Mouse (Mus musculus): ENCODE measurements around the gene Mms19. TPM values are rescaled to one million over a fixed set of nuclear protein-coding genes. Genes with fewer than 3 reads are reported as not detected.
A peak's percentile ranks its signal among the peaks of the same experiment; 100 is the strongest.

Gene Mms19
- total and polyA plus RNA-seq, 2 experiments: 14.9 to 39.5 TPM

GRCm38 (mm10) chr19:41935921-41936320, 45.0 kb downstream of the Mms19 start:
- peaks cover 6% of the 10 kb centered on the region for H3K4me1 ChIP-seq (ENCODE audit: control insufficient read depth, insufficient read depth, low read length)
- WGBS: 98% methylated on average over 1 of the region's 1 CpGs
- peaks cover 19% of the 10 kb centered on the region for H3K36me3 ChIP-seq (ENCODE audit: control insufficient read depth, insufficient read depth, low read length)
- TF ChIP-seq CTCF (IDR thresholded peaks at IDR 0.05; ENCODE audit: low read depth, low read length): no peak
- no peak for DNase-seq (ENCODE audit: extremely low read depth, low read depth, low spot score)
- H3K79me2 ChIP-seq (ENCODE audit: control insufficient read depth, insufficient read depth, low read length): peaks cover 6% of the 10 kb centered on the region; the same call in 1 of the 2 replicates
- H3K27me3 ChIP-seq (ENCODE audit: control insufficient read depth, insufficient read depth, low read length): no peaks in the 10 kb centered on the region
- H3K9ac ChIP-seq (ENCODE audit: low read depth, low read length): no peak overlapping the region
- H3K4me3 ChIP-seq (ENCODE audit: insufficient read depth, low read depth, low read length): no peak overlapping the region
- H3K27ac ChIP-seq (replicated peaks; ENCODE audit: insufficient read depth, low read depth, low read length): no peak overlapping the region

- Histone ChIP-seq H3K79me2 (ENCODE audit: control insufficient read depth, insufficient read depth, low read length) (peaks cover 6% of the 10 kb centered on the region; the same call in 1 of the 2 replicates), H3K36me3 (ENCODE audit: control insufficient read depth, insufficient read depth, low read length) (peaks cover 7% of the 10 kb centered on the region; the same call in 1 of the 2 replicates), H3K27ac (replicated peaks; ENCODE audit: insufficient read depth, low read depth, low read length) (no peak overlapping the region), H3K27me3 (ENCODE audit: control insufficient read depth, insufficient read depth, low read length) (no peaks in the 10 kb centered on the region), H3K9ac (ENCODE audit: low read depth, low read length) (no peak overlapping the region), H3K4me3 (ENCODE audit: insufficient read depth, low read depth, low read length) (peak overlapping the region; percentile 95; the same call in 1 of the 2 replicates), H3K4me1 (ENCODE audit: control insufficient read depth, insufficient read depth, low read length) (peaks cover 6% of the 10 kb centered on the region)
- WGBS: 25% methylated on average over 6 of the region's 6 CpGs
- TF ChIP-seq CTCF (IDR thresholded peaks at IDR 0.05; ENCODE audit: low read depth, low read length): no peak
- no peak for TF ChIP-seq POLR2A (IDR thresholded peaks at IDR 0.05; ENCODE audit: extremely low read depth, insufficient read depth, low read length)
- no peak for DNase-seq (ENCODE audit: extremely low read depth, low read depth, low spot score)
These were observed 46.8 kb downstream of the Mms19 start for GRCm38 (mm10) chr19:41934124-41934523.

DNA sequence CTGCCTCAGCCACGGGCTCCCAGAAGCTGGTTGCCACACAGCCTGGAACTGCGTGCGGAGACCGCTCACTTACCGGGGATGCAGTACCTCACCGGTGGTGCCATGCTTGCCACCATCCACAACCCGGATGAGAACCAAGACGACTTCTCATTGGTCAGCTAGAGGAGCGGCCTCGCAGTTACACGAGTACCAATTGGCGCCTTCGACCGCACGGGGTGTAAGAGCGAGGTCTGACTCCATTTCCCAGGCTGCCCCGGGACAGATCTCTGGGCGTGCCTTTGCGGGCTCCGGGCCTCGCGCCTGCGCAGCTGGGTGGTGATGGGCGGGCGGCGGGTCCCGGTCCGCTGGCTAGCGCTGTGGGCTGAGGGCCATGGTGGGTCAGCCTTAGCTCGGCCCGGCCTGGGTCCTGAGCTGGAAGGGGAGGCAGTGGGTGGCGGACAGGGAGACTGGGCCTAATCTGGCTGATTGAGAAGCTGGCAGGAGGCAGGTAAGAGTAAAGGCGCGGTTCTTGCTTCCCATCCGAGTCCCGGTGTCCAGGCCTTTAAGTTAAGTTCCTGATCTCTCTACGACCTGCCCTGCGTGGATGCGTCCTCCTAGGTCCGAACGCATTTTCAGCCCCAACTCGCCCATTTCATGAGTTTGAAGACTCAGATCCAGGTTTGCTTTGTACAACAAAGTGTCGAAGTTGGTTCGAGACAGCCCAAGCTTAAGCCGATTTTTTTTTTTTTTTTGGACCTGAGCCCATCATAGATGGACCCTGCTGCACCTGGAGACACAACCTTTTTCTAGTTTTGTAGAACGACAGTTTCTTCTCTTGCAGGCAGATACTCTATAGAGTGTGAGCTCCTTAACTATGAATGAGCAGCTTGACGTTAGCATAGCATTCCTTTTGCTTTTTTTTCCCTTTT, 47.5 kb downstream of the Mms19 start, which contains the start of the genes Exosc1 and Zdhhc16:
TSS of gene Exosc1 (minus strand) at position 245 of the 908 bp plus-strand sequence.
TSS of gene Zdhhc16 (plus strand) at position 302 of the 908 bp plus-strand sequence.
- no peaks in the 10 kb centered on the region for H3K27me3 ChIP-seq (ENCODE audit: control insufficient read depth, insufficient read depth, low read length)
- H3K79me2 ChIP-seq (ENCODE audit: control insufficient read depth, insufficient read depth, low read length): peaks cover 6% of the 10 kb centered on the region; the same call in 1 of the 2 replicates
- H3K27ac ChIP-seq (replicated peaks; ENCODE audit: insufficient read depth, low read depth, low read length): peak within 1 kb of the TSS; percentile 51
- H3K9ac ChIP-seq (ENCODE audit: low read depth, low read length): peak within 1 kb of the TSS; percentile 93
- DNase-seq (ENCODE audit: extremely low read depth, low read depth, low spot score): peak; percentile 95
- WGBS: under 1% methylated on average over 47 of the region's 47 CpGs
- peaks cover 6% of the 10 kb centered on the region for H3K4me1 ChIP-seq (ENCODE audit: control insufficient read depth, insufficient read depth, low read length)
- no peak for TF ChIP-seq CTCF (IDR thresholded peaks at IDR 0.05; ENCODE audit: low read depth, low read length)
- TF ChIP-seq POLR2A (IDR thresholded peaks at IDR 0.05; ENCODE audit: extremely low read depth, insufficient read depth, low read length): peak; percentile 50
- H3K36me3 ChIP-seq (ENCODE audit: control insufficient read depth, insufficient read depth, low read length): peaks cover 4% of the 10 kb centered on the region; the same call in 1 of the 2 replicates
- peak within 1 kb of the TSS; percentile 95 for H3K4me3 ChIP-seq (ENCODE audit: insufficient read depth, low read depth, low read length)

- H3K4me3 ChIP-seq (ENCODE audit: insufficient read depth, low read depth, low read length): peak overlapping the region; percentile 94
- H3K27me3 ChIP-seq (ENCODE audit: control insufficient read depth, insufficient read depth, low read length): no peaks in the 10 kb centered on the region
- TF ChIP-seq POLR2A (IDR thresholded peaks at IDR 0.05; ENCODE audit: extremely low read depth, insufficient read depth, low read length): no peak
- TF ChIP-seq CTCF (IDR thresholded peaks at IDR 0.05; ENCODE audit: low read depth, low read length): no peak
- H3K36me3 ChIP-seq (ENCODE audit: control insufficient read depth, insufficient read depth, low read length): peaks cover 7% of the 10 kb centered on the region; the same call in 1 of the 2 replicates
- H3K27ac ChIP-seq (replicated peaks; ENCODE audit: insufficient read depth, low read depth, low read length): no peak overlapping the region; the same call in 1 of the 2 replicates
- H3K4me1 ChIP-seq (ENCODE audit: control insufficient read depth, insufficient read depth, low read length): peaks cover 6% of the 10 kb centered on the region
- peaks cover 6% of the 10 kb centered on the region; the same call in 1 of the 2 replicates for H3K79me2 ChIP-seq (ENCODE audit: control insufficient read depth, insufficient read depth, low read length)
- under 1% methylated on average over 28 of the region's 28 CpGs for WGBS
- peak overlapping the region; percentile 77 for H3K9ac ChIP-seq (ENCODE audit: low read depth, low read length)
- no peak for DNase-seq (ENCODE audit: extremely low read depth, low read depth, low spot score)
These were observed 48.3 kb downstream of the Mms19 start for GRCm38 (mm10) chr19:41932686-41933085.

- H3K4me3 ChIP-seq (ENCODE audit: insufficient read depth, low read depth, low read length): no peak overlapping the region
- H3K36me3 ChIP-seq (ENCODE audit: control insufficient read depth, insufficient read depth, low read length): peaks cover 39% of the 10 kb centered on the region
- TF ChIP-seq CTCF (IDR thresholded peaks at IDR 0.05; ENCODE audit: low read depth, low read length): no peak
- TF ChIP-seq POLR2A (IDR thresholded peaks at IDR 0.05; ENCODE audit: extremely low read depth, insufficient read depth, low read length): no peak
- no peak overlapping the region for H3K9ac ChIP-seq (ENCODE audit: low read depth, low read length)
- H3K79me2 ChIP-seq (ENCODE audit: control insufficient read depth, insufficient read depth, low read length): no peaks in the 10 kb centered on the region
- H3K27ac ChIP-seq (replicated peaks; ENCODE audit: insufficient read depth, low read depth, low read length): no peak overlapping the region
- no peaks in the 10 kb centered on the region for H3K27me3 ChIP-seq (ENCODE audit: control insufficient read depth, insufficient read depth, low read length)
- no peak for DNase-seq (ENCODE audit: extremely low read depth, low read depth, low spot score)
- WGBS: 88% methylated on average over 5 of the region's 5 CpGs
- no peaks in the 10 kb centered on the region for H3K4me1 ChIP-seq (ENCODE audit: control insufficient read depth, insufficient read depth, low read length)
These were observed 60.4 kb downstream of the Mms19 start for GRCm38 (mm10) chr19:41920412-41921067.
